1 mouse cellular context compared by ENCODE assay signal in genomic region chr1:86178462-86179253, GRCm38 (mm10).
TF ChIP-seq lines count a peak whose summit lies in the region.

No protein-coding gene starts in this region.

TF ChIP-seq in MEL, 35 proteins besides CTCF, POLR2A, EP300 and RAD21 (continued from another document):
- TF ChIP-seq TCF12 (IDR thresholded peaks at IDR 0.05; ENCODE audit: low read depth, low read length): peak; percentile 10; the same call in 1 of the 2 replicates
- TF ChIP-seq MXI1 (IDR thresholded peaks at IDR 0.05; ENCODE audit: low read depth, low read length): no peak
